Mouse (Mus musculus): ENCODE measurements around the gene Taar1. TPM values are rescaled to one million over a fixed set of nuclear protein-coding genes. Genes with fewer than 3 reads are reported as not detected.

Taar1 gene
- total RNA-seq (2023): not detected

DNA sequence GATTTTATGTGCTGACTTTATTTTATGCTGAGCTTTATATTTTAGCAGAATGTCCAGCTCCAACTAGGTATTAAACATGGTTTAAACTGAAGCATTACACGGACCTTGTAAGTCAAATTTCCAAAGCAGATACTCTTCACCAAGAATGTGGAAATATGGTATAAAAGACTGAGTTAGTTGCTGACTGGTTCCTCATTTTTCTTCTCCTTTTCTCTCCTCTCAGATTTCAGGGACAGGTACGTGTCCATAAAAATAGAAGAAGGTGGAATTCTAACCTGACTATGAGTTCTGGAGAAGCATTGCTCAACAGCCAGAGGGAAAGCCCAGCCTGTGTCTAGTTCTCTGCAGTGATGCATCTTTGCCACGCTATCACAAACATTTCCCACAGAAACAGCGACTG, at the start of gene Taar1:
TSS of gene Taar1 (plus strand) at position 301 of the 400 bp plus-strand sequence.

DNA sequence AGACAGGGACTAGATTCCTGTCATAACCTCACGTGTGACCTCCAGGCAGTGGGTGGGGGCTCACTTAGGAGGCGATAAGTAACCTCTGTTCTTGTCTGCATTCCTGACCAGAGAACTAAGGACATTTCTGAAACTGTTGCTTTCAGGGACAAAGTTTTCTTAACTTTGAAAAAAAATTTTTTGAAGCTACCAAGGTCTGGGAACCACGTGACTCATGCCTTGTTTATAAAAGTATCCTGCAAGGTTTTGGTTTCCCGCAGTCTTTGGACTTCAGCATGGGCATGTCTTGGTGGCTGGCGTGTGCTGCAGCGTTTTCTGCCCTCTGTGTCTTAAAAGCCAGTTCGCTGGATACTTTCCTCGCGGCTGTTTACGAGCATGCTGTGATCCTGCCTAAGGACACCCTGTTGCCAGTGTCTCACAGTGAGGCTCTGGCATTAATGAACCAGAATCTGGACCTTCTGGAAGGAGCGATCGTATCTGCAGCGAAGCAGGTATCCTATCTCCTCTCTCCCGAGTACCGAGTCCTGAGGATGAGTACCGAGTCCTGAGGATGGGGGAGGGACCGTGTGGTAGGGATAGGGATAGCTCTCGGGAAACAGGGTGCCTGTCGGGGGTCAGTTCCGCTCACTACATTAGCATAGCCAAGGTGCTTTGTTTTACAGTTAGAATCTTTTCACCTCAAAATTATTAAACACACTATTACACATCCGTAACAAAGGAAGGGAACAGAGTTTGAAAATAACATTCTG, 25.4 kb upstream of the Taar1 start, which contains the start of gene Vnn1:
TSS of gene Vnn1 (plus strand) at position 88 of the 749 bp plus-strand sequence.

DNA sequence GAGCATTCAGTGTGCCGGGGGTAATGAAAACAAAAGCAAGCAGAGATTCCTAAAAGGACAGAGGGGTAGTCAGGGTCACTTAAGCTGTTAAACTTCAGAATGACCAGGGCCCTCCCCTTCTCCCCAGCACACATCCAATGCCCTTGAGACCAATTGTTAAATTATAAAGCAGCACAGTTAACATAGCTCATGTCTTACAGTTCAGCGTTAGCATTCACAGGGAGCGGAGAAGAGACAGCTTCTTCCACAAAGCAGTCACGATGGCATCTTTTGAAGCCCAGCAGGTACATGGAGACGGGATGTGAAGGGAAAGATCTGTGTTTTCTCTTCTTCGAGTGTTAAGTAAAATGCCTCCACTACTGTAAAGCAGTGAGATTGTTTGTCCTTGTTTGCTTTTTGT, 18.2 kb downstream of the Taar1 start, which contains the start of gene Taar2:
TSS of gene Taar2 (plus strand) at position 261 of the 400 bp plus-strand sequence.

DNA sequence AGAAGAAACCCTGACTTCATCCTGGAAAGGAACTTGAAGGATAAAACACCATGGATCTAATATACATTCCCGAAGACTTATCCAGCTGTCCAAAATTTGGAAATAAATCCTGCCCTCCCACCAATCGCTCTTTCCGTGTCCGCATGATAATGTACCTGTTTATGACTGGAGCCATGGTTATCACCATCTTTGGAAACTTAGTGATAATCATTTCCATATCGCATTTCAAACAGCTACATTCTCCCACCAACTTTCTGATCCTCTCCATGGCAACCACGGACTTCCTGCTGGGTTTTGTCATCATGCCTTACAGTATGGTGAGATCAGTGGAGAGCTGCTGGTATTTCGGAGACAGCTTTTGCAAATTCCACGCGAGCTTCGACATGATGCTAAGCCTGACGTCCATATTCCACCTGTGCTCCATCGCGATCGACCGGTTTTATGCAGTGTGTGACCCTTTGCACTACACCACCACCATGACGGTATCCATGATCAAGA, 29.4 kb downstream of the Taar1 start, which contains the start of gene Taar3:
TSS of gene Taar3 (plus strand) at position 51 of the 498 bp plus-strand sequence.

DNA sequence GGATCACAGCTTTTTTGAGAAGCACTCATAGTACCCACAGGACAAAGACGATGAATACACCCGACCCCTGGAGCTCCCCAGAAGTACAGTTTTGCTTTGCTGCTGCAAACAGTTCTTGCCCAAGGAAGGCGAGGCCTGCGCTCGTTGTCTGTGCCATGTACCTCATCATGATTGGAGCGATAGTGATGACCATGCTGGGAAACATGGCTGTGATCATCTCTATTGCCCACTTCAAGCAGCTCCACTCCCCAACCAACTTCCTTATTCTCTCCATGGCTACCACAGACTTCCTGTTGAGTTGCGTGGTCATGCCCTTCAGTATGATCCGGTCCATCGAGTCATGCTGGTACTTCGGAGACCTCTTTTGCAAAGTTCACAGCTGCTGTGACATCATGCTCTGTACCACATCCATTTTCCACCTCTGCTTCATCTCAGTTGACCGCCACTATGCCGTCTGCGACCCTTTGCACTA, 40.3 kb downstream of the Taar1 start, which contains the start of gene Taar4:
TSS of gene Taar4 (plus strand) at position 51 of the 472 bp plus-strand sequence.

DNA sequence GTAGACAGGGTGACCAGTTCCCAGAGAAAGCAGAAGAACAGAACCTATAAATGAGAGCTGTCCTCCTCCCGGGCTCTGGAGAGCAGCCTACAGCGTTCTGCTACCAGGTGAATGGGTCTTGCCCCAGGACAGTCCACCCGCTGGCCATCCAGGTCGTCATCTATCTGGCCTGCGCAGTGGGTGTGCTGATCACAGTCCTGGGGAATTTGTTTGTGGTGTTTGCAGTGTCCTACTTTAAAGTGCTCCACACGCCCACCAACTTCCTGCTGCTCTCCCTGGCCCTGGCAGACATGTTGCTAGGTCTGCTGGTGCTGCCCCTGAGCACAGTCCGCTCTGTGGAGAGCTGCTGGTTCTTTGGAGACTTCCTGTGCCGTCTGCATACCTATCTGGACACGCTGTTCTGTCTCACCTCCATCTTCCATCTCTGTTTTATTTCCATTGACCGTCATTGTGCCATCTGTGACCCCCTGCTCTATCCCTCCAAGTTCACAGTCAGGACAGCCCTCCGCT, 50.6 kb downstream of the Taar1 start, which contains the start of gene Taar5:
TSS of gene Taar5 (plus strand) at position 51 of the 510 bp plus-strand sequence.

Other genes starting within 250 kb of the Taar1 start
- 1,357 TPM for gene Rps12, start 133.1 kb upstream of the Taar1 start, total RNA-seq (2023)
- not detected for gene Slc18b1, start 123.4 kb upstream of the Taar1 start, total RNA-seq (2023)
- gene Vnn3, start 68.9 kb upstream of the Taar1 start, total RNA-seq (2023): not detected
- not detected for gene Vnn1, start 25.7 kb upstream of the Taar1 start, total RNA-seq (2023)
- not detected for gene Taar2, start 18.2 kb downstream of the Taar1 start, total RNA-seq (2023)
- gene Taar3, start 29.2 kb downstream of the Taar1 start, total RNA-seq (2023): not detected
- gene Taar4, start 40.1 kb downstream of the Taar1 start, total RNA-seq (2023): not detected
- gene Taar5, start 50.4 kb downstream of the Taar1 start, total RNA-seq (2023): not detected
- gene Taar6, start 65.3 kb downstream of the Taar1 start, total RNA-seq (2023): not detected
- gene Taar7a, start 73.1 kb downstream of the Taar1 start, total RNA-seq (2023): not detected
- gene Taar7b, start 79.6 kb downstream of the Taar1 start, total RNA-seq (2023): not detected
- not detected for gene Taar7d, start 106.9 kb downstream of the Taar1 start, total RNA-seq (2023)
- not detected for gene Taar7e, start 117.3 kb downstream of the Taar1 start, total RNA-seq (2023)
- not detected for gene Taar7f, start 129.2 kb downstream of the Taar1 start, total RNA-seq (2023)
- gene Taar8a, start 156.1 kb downstream of the Taar1 start, total RNA-seq (2023): not detected
- not detected for gene Taar8b, start 171.9 kb downstream of the Taar1 start, total RNA-seq (2023)
- gene Taar8c, start 181.6 kb downstream of the Taar1 start, total RNA-seq (2023): not detected
- gene Taar9, start 189.2 kb downstream of the Taar1 start, total RNA-seq (2023): not detected
- 38.6 TPM for gene Stx7, start 228.9 kb downstream of the Taar1 start, total RNA-seq (2023)